ENCODE assay signal across 28 mouse cellular contexts in genomic region chr2:150836906-150837305, GRCm38 (mm10). TPM values are rescaled to one million over a fixed set of nuclear protein-coding genes. Genes with fewer than 3 reads are reported as not detected.
A peak's percentile ranks its signal among the peaks of the same experiment; 100 is the strongest.
DNase-seq lines count a peak whose midpoint lies in the region; ATAC-seq lines count a peak whose summit lies in the region.
"Had no signal": no experiment of that assay in that cellular context is flagged by ENCODE, and none has a peak within 500 bp of the region (broad histone marks: within the 10 kb centered on the region; RNA-seq: fewer than 3 reads in every experiment).

No protein-coding gene starts in this region.

- no peaks in the 10 kb centered on the region for H3K4me1 ChIP-seq in brown adipose tissue, adult 24 weeks (ENCODE audit: control insufficient read depth, insufficient read depth, insufficient read length, low read length)
- H3K4me1 ChIP-seq in forebrain, embryonic 15.5 days = no peaks in the 10 kb centered on the region
- H3K4me1 ChIP-seq: hindbrain, embryonic 13.5 days; kidney, embryonic 15.5 days; liver, embryonic 13.5 days; midbrain, embryonic 15.5 days; neural tube, embryonic 13.5 days had no signal

- H3K27me3 ChIP-seq in forebrain, embryonic 15.5 days = no peaks in the 10 kb centered on the region
- H3K27me3 ChIP-seq: hindbrain, embryonic 13.5 days; kidney, embryonic 15.5 days; liver, embryonic 13.5 days; megakaryocyte, embryonic 14.5 days; midbrain, embryonic 15.5 days; neural tube, embryonic 13.5 days; Patski had no signal

- ATAC-seq in frontal cortex, adult (ENCODE audit: low TSS enrichment) = peak; percentile 32
- ATAC-seq in forebrain, embryonic 15.5 days (replicated peaks) = no peak
- ATAC-seq: activated CD4-positive, CD25-positive, alpha-beta regulatory T cell, adult 4 months; forebrain, embryonic 14.5 days; midbrain, embryonic 15.5 days; Patski had no signal

- no peak for DNase-seq in frontal cortex, postnatal 36 days (ENCODE audit: low spot score in 2 of 2)
- peak; percentile 72 for DNase-seq in layer of hippocampus, adult 9-11 months
- no peak for DNase-seq in layer of hippocampus, postnatal 14 days (ENCODE audit: low spot score in 2 of 2)
- peak; percentile 55 for DNase-seq in ES-CJ7 (ENCODE audit: low read depth, low spot score)
- DNase-seq: adrenal gland, adult 8-10 months; cerebellum, adult 8-10 months; gastrocnemius, postnatal 36 days; heart, postnatal 36 days; kidney, adult 11 months; kidney, postnatal 4 days; liver, embryonic 13.5 days; lung, embryonic 14.5 days; retina, postnatal 1 day; right cerebral cortex, postnatal 25 days; spleen, adult 18-20 months had no signal

- no peaks in the 10 kb centered on the region for H3K9me3 ChIP-seq in forebrain, embryonic 15.5 days
- H3K9me3 ChIP-seq: G1E; hindbrain, embryonic 13.5 days; kidney, embryonic 15.5 days; liver, embryonic 13.5 days; megakaryocyte, embryonic 14.5 days; midbrain, embryonic 15.5 days; neural tube, embryonic 13.5 days had no signal

- WGBS in forebrain, embryonic 15.5 days = 67% methylated on average over 15 of the region's 15 CpGs

- H3K4me2 ChIP-seq in forebrain, embryonic 15.5 days (replicated peaks) = no peak overlapping the region
- H3K4me2 ChIP-seq: hindbrain, embryonic 13.5 days; kidney, embryonic 15.5 days; liver, embryonic 13.5 days; lung, embryonic 14.5 days; midbrain, embryonic 15.5 days; neural tube, embryonic 13.5 days had no signal

- 0 out of 2 replicates have a peak overlapping the region, but pooled peaks have one; percentile 7 for H3K27ac ChIP-seq in brown adipose tissue, adult 24 weeks (replicated peaks; ENCODE audit: low read depth, low read length)
- no peak overlapping the region for H3K27ac ChIP-seq in forebrain, embryonic 15.5 days (replicated peaks)
- H3K27ac ChIP-seq: hindbrain, embryonic 13.5 days; kidney, embryonic 15.5 days; liver, embryonic 13.5 days; midbrain, embryonic 15.5 days; neural tube, embryonic 13.5 days had no signal

- H3K9ac ChIP-seq in forebrain, embryonic 15.5 days (replicated peaks) = no peak overlapping the region
- H3K9ac ChIP-seq: hindbrain, embryonic 13.5 days; kidney, embryonic 15.5 days; liver, embryonic 13.5 days; lung, embryonic 14.5 days; midbrain, embryonic 15.5 days; neural tube, embryonic 13.5 days had no signal

- peaks cover 36% of the 10 kb centered on the region for H3K36me3 ChIP-seq in forebrain, embryonic 15.5 days

- H3K4me3 ChIP-seq in brown adipose tissue, adult 24 weeks (ENCODE audit: insufficient read depth, low read depth, low read length) = no peak overlapping the region
- H3K4me3 ChIP-seq in forebrain, embryonic 15.5 days = no peak overlapping the region
- H3K4me3 ChIP-seq: hindbrain, embryonic 13.5 days; kidney, embryonic 15.5 days; liver, embryonic 13.5 days; megakaryocyte, embryonic 14.5 days; midbrain, embryonic 15.5 days; myocyte; neural tube, embryonic 13.5 days had no signal

RNA-seq across cellular contexts. Expression of gene Pygb, which starts 50.4 kb away (rescaled TPM):
- total RNA-seq in layer of hippocampus, postnatal 14 days (2021) = 100 to 1,000 TPM; 183 to 184 TPM
- polyA plus RNA-seq in brown adipose tissue, adult 24 weeks (2012; ENCODE audit: insufficient read depth, insufficient read length, missing spikeins) = 51.9 and 52.1 TPM in 2 replicates
- 93.0 and 99.8 TPM in 2 replicates for polyA plus RNA-seq in forebrain, embryonic 15.5 days (2015; fragmentation: Nextera tagmentation; extraction: Ambion mirVana)

Comparison
In these comparisons a context has a peak if more than half of its experiments do, and no peak if none do; other contexts are left out.
1. DNase-seq: peak in layer of hippocampus, adult 9-11 months (single experiment) and ES-CJ7 (single experiment); none in frontal cortex, postnatal 36 days (0 of 2) and layer of hippocampus, postnatal 14 days (0 of 2).